Mouse (Mus musculus): ENCODE data around the gene Cdc42se2. TPM values are rescaled to one million over a fixed set of nuclear protein-coding genes. Genes with fewer than 3 reads are reported as not detected.

Gene Cdc42se2
- polyA plus RNA-seq, 1 experiment from 2014 or later: 15.4 TPM

GRCm38 (mm10) chr11:54728371-54728770, 59.1 kb downstream of the Cdc42se2 start:
- H3K4me3 ChIP-seq (ENCODE audit: low read depth, low read length): no peak overlapping the region
- WGBS (ENCODE audit: insufficient replicate concordance): 52% methylated on average over 2 of the region's 2 CpGs
- H3K4me2 ChIP-seq (ENCODE audit: low read depth, low read length): no peak overlapping the region
- DNase-seq: no peak
- no peak for ATAC-seq
- H3K9me3 ChIP-seq (ENCODE audit: low read length): no peaks in the 10 kb centered on the region
- H3K9ac ChIP-seq (replicated peaks): no peak overlapping the region
- H3K36me3 ChIP-seq (replicated peaks; ENCODE audit: insufficient read depth, low read length): peaks cover 7% of the 10 kb centered on the region
- TF ChIP-seq EP300 (IDR thresholded peaks at IDR 0.05; ENCODE audit: low read depth) (no peak), CTCF (IDR thresholded peaks at IDR 0.05; ENCODE audit: low read depth) (no peak)
- H3K27ac ChIP-seq (ENCODE audit: low read depth): peak overlapping the region; percentile 49; the same call in 1 of the 2 replicates
- no peaks in the 10 kb centered on the region for H3K27me3 ChIP-seq (ENCODE audit: insufficient read depth, low read length)
- H3K4me1 ChIP-seq (ENCODE audit: insufficient read depth): peaks cover 5% of the 10 kb centered on the region

- H3K9ac ChIP-seq (replicated peaks): no peak overlapping the region
- no peaks in the 10 kb centered on the region for H3K9me3 ChIP-seq (ENCODE audit: low read length)
- H3K4me1 ChIP-seq (ENCODE audit: insufficient read depth): peaks cover 5% of the 10 kb centered on the region
- no peak overlapping the region for H3K4me3 ChIP-seq (ENCODE audit: low read depth, low read length)
- H3K27me3 ChIP-seq (ENCODE audit: insufficient read depth, low read length): no peaks in the 10 kb centered on the region
- TF ChIP-seq EP300 (IDR thresholded peaks at IDR 0.05; ENCODE audit: low read depth) (no peak), CTCF (IDR thresholded peaks at IDR 0.05; ENCODE audit: low read depth) (peak; percentile 35; the same call in 1 of the 2 replicates)
- 42% methylated on average over 5 of the region's 5 CpGs for WGBS (ENCODE audit: insufficient replicate concordance)
- DNase-seq (peak; percentile 28), ATAC-seq (peak; percentile 45; the same call in 1 of the 2 replicates)
- no peak overlapping the region for H3K4me2 ChIP-seq (ENCODE audit: low read depth, low read length)
- H3K27ac ChIP-seq (ENCODE audit: low read depth): peak overlapping the region; percentile 49; the same call in 1 of the 2 replicates
- peaks cover 16% of the 10 kb centered on the region for H3K36me3 ChIP-seq (replicated peaks; ENCODE audit: insufficient read depth, low read length)
Observed at GRCm38 (mm10) chr11:54727327-54727901, 60.1 kb downstream of the Cdc42se2 start.

GRCm38 (mm10) chr11:54726571-54727062, 60.9 kb downstream of the Cdc42se2 start:
- no peak overlapping the region for H3K4me2 ChIP-seq (ENCODE audit: low read depth, low read length)
- 71% methylated on average over 3 of the region's 3 CpGs for WGBS (ENCODE audit: insufficient replicate concordance)
- H3K27me3 ChIP-seq (ENCODE audit: insufficient read depth, low read length): no peaks in the 10 kb centered on the region
- no peaks in the 10 kb centered on the region for H3K9me3 ChIP-seq (ENCODE audit: low read length)
- peaks cover 5% of the 10 kb centered on the region for H3K4me1 ChIP-seq (ENCODE audit: insufficient read depth)
- peaks cover 23% of the 10 kb centered on the region for H3K36me3 ChIP-seq (replicated peaks; ENCODE audit: insufficient read depth, low read length)
- H3K9ac ChIP-seq (replicated peaks): no peak overlapping the region
- no peak for ATAC-seq
- H3K27ac ChIP-seq (ENCODE audit: low read depth): peak overlapping the region; percentile 49; the same call in 1 of the 2 replicates
- no peak overlapping the region for H3K4me3 ChIP-seq (ENCODE audit: low read depth, low read length)
- no peak for DNase-seq
- peak; percentile 5; the same call in 1 of the 2 replicates for TF ChIP-seq CTCF (IDR thresholded peaks at IDR 0.05; ENCODE audit: low read depth)
- TF ChIP-seq EP300 (IDR thresholded peaks at IDR 0.05; ENCODE audit: low read depth): no peak

GRCm38 (mm10) chr11:54724353-54725034, 63.0 kb downstream of the Cdc42se2 start:
- DNase-seq (peak; percentile 42), ATAC-seq (peak; percentile 72)
- no peaks in the 10 kb centered on the region for H3K27me3 ChIP-seq (ENCODE audit: insufficient read depth, low read length)
- no peak overlapping the region for H3K27ac ChIP-seq (ENCODE audit: low read depth)
- H3K9me3 ChIP-seq (ENCODE audit: low read length): no peaks in the 10 kb centered on the region
- H3K36me3 ChIP-seq (replicated peaks; ENCODE audit: insufficient read depth, low read length): peaks cover 32% of the 10 kb centered on the region
- H3K4me1 ChIP-seq (ENCODE audit: insufficient read depth): peaks cover 5% of the 10 kb centered on the region
- no peak overlapping the region for H3K4me2 ChIP-seq (ENCODE audit: low read depth, low read length)
- H3K4me3 ChIP-seq (ENCODE audit: low read depth, low read length): no peak overlapping the region
- WGBS (ENCODE audit: insufficient replicate concordance): 79% methylated on average over 4 of the region's 4 CpGs
- TF ChIP-seq CTCF (IDR thresholded peaks at IDR 0.05; ENCODE audit: low read depth) (no peak), EP300 (IDR thresholded peaks at IDR 0.05; ENCODE audit: low read depth) (no peak)
- no peak overlapping the region for H3K9ac ChIP-seq (replicated peaks)

- no peaks in the 10 kb centered on the region for H3K27me3 ChIP-seq (ENCODE audit: insufficient read depth, low read length)
- DNase-seq: no peak
- H3K4me2 ChIP-seq (ENCODE audit: low read depth, low read length): no peak overlapping the region
- no peak overlapping the region for H3K4me3 ChIP-seq (ENCODE audit: low read depth, low read length)
- H3K27ac ChIP-seq (ENCODE audit: low read depth): no peak overlapping the region
- no peaks in the 10 kb centered on the region for H3K9me3 ChIP-seq (ENCODE audit: low read length)
- TF ChIP-seq CTCF (IDR thresholded peaks at IDR 0.05; ENCODE audit: low read depth) (no peak), EP300 (IDR thresholded peaks at IDR 0.05; ENCODE audit: low read depth) (no peak)
- peaks cover 31% of the 10 kb centered on the region for H3K36me3 ChIP-seq (replicated peaks; ENCODE audit: insufficient read depth, low read length)
- WGBS (ENCODE audit: insufficient replicate concordance): 73% methylated on average over 6 of the region's 6 CpGs
- no peak for ATAC-seq
- H3K4me1 ChIP-seq (ENCODE audit: insufficient read depth): peaks cover 3% of the 10 kb centered on the region
- no peak overlapping the region for H3K9ac ChIP-seq (replicated peaks)
Observed at GRCm38 (mm10) chr11:54722057-54722456, 65.4 kb downstream of the Cdc42se2 start.

- no peak overlapping the region for H3K27ac ChIP-seq (ENCODE audit: low read depth)
- no peaks in the 10 kb centered on the region for H3K27me3 ChIP-seq (ENCODE audit: insufficient read depth, low read length)
- H3K4me1 ChIP-seq (ENCODE audit: insufficient read depth): no peaks in the 10 kb centered on the region
- ATAC-seq (no peak), DNase-seq (no peak)
- no peak overlapping the region for H3K4me3 ChIP-seq (ENCODE audit: low read depth, low read length)
- H3K4me2 ChIP-seq (ENCODE audit: low read depth, low read length): no peak overlapping the region
- no peaks in the 10 kb centered on the region for H3K9me3 ChIP-seq (ENCODE audit: low read length)
- no peak overlapping the region for H3K9ac ChIP-seq (replicated peaks)
- 94% methylated on average over 3 of the region's 3 CpGs for WGBS (ENCODE audit: insufficient replicate concordance)
- TF ChIP-seq CTCF (IDR thresholded peaks at IDR 0.05; ENCODE audit: low read depth): no peak
- no peak for TF ChIP-seq EP300 (IDR thresholded peaks at IDR 0.05; ENCODE audit: low read depth)
- peaks cover 43% of the 10 kb centered on the region for H3K36me3 ChIP-seq (replicated peaks; ENCODE audit: insufficient read depth, low read length)
Observed at GRCm38 (mm10) chr11:54718601-54719000, 68.9 kb downstream of the Cdc42se2 start.

All from liver, postnatal 0 days (tissue).